Mouse (Mus musculus) spleen, postnatal 4 days (tissue): ENCODE results near the gene Ptpn1.

ENCODE experiments used
- DNase-seq, 2 experiments: peaks; one replicate each; pipeline ENCODE4 v3.0.0; 2022; ENCODE audit warnings: low spot score in 2 of 2

Ptpn1 gene

DNA sequence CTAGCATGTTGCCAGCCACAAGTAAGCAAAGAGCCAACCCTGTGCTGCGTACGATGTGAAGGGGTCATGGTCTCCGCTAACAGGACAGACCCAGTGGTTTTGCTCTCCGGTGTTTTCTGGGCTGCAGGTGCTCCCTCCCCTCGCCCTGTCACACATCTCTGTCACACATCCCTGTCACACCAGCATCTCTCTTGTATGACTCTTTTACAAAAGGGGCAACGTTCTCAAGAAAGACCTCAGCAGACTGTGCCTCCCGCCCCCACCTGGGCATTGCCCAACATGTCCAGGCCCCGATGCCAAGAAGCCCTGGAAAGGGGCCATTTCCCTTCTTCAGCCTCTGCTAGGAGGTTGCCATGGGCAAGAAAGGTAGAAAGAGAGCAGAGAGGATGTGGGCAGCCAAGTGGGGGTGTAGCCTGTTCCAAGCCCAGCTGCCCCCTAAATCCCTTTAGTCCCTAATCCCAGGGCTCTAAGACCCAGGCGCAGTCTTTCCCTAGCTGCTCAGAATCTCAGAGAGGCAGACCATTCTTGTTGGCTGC lies 10.8 kb upstream of the Ptpn1 start:
- DNase-seq: no peak

DNA sequence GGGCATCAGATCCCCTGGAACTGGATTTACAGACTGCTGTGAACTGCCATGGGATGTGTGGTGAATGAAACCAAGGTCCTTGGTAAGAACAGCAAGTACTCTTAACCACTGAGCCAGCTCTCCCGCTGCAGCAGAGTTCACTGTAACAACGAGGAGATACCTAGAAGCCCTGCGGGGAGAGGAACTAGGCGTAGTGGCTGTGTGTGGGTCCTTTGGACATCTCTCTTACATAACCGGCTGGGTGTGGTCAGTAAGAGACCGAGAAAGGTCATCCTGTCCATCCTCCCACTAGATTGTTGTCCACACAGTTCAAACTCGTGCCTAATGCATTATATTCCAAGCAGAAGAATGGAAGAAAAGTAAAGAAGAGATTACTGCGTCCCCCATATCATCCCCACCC lies 10.0 kb upstream of the Ptpn1 start:
- DNase-seq: peak in 1 of 2 experiments; percentile 22

DNA sequence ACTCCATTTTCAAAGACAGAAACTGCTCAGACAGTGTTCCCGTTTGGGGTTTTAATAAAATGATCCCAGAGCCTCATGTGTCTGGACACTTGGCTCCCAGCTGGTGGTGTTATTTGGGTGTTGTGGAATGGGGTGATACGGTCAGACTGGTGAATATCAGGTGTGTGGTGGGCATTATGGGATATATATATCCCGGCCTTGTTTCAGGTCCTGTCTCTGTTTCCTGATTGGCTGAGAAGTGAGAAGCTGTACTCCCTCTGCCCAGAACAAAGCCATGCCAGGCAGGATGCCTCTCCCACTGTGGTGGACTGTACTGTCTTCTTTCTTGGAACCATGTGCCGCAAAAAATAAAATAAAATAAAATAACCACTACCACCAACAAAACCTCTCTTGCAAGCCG lies 7.8 kb upstream of the Ptpn1 start:
- no peak for DNase-seq

DNA sequence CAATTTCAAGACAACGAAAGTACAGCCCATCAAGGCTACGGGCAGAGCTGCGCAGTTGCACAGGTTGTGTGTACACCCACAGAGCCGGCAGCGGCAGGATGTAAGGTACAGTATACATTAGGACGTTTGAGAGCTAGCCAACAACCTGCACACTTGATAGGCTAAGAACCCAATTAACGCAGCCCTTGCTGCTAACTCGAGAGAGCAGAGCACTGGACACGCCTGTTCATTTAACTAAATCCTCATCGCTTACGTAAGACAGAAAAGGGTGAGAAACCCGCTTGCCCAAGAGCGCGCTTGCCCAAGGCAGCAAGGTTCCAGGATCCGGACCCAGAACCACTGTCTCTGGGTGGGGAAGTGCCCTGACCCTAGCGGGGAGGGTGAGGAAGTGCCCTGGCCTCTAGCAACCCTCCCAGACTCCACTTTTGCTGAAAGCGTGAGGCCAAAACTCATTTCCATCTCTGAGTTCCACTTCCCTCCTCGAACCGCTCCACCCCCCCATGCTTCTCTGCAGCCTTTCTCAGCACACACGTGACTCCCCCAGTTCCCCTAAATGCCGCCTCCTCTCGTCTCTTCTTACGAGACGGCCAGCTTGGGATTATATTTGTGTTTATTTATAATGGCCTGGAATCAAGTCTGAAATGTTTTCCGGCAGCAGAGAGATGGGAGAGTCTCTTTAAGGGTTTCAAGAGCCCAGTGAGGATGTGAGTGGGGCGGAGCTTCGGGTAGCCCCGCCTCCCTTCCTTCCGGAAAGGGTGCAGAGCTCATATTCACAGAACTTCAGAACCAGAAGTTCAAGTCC lies 6.9 kb upstream of the Ptpn1 start:
- DNase-seq: peak; percentile 83 to 90

DNA sequence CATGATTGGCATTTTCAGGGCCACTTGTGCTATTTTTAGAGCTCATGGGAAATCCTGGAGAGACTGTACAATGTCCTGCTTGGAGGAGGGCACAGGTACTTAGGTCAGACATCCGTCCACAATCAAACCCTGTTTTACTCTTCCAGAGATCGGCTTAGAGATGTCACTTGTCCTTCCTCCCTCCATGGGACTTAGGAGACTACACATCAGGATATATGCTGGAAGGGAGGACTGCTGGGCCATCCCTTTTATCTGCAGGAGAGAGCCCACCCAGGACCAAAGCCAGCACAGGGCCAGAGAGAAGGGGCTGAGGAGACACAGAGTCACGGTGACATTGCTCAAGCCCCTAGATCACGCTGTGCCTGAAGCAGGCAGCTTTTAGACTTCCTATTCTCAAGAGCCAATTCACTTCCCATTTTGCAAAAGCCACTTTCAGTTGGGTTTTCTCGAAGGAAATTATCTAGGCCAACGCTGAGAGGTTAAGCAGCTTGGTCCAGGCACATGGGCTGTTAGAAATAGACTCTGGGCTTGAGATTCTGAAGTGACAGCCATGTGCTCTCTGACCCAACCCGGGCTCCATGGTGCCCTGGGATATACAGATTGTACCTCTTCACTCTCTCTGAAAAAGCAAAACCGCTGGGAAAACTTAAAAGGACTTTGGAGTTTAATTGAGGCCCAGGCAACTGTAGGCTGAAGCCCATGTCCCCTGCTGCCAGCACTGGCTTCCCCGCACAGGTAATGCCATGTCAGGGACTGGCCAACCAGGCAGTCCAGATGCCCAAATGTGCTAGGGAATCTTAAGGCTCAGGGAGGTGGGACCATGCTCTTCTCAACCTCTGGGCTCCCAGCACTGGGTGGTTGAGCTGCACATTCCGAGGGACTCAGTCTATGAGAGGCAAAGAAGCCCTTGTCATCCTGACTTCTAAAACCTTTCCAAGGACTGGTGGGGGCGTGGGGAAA lies 5.7 kb upstream of the Ptpn1 start:
- no peak for DNase-seq

DNA sequence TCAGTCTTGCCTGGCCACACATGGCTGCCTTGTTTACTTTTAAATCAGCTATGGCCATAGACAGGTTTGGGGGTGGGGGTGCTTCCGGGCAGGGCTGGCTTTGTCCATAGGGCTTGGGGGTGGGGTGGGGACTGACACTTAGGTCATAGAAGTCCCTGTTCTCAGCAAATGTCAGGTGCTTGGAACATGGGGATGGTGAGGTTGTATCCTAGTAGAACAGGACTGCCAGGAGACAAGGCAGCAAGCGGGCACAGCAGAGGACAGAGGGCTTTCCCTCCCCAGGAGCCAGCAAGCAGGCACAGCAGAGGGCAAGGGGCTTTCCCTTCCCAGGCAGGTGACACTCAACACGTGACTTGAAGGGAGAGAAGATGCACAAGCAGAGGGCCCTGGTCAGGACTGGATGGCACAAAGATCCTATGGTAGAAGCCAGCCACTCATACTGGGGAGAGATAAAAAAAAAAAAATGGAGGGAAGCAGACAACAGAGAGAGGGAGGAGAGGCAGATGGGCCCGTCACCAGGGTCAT lies 3.8 kb upstream of the Ptpn1 start:
- no peak for DNase-seq

DNA sequence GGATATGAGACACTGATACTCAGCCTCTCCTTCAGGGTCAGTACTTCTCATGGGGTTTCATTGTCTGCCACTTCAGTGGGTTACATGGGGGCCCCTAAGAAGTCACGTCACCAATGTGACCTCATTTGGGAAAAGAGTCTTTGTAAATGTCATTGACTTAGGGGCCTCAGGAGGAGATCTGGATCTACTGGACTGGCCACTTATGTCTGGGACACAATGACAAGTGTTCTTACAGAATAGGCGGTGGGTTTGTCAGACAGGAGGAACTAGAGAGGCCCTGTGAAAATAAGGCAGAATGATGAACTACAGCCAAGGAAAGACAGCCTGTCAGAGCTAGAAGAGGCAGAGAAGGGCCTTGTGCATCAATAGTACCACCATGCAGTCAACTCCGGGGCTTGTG lies 2.9 kb upstream of the Ptpn1 start:
- no peak for DNase-seq

DNA sequence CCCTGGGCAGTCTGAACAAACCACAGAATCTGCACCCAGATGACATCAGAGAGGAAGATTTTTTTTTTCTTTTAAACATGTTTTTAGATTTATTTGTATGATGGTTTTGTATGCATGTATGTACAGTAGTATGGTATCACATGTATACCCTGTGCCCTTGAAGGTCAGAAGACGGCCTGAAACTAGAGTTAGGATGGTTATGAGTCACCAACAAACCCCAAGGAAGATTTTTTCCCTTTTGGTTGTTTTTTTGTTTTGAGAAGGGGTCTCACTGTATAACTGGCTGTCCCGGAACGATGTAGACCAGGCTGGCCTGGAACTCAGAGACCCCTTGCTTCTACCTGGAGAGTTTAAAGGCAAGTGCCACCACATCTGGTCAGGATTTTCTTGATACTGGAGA lies 882 bp upstream of the Ptpn1 start:
- DNase-seq: no peak

DNA sequence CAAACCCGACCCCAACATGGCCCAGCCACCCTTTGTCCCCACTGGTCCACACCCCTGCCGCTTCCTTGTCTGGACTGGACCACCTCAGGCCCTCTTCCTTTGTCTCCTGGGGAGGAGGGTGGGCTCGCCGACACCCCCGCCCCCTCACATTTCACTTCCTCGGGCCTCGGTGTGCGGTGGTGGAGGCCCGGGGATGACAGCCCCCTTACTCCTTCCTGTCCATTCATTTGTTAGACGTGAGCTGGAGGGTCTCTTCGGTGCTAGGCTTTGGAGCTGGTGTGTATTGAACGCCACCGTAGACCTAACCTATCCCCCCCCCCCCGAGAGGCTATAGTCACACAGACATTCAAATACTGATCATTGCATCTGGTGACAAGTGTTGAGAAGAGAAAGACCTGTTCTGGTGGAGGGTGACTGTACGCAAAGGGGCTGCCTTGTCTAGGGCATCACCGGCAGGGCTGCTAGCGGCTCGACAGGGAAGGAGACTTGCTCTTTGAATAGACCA lies 922 bp downstream of the Ptpn1 start:
- no peak for DNase-seq

DNA sequence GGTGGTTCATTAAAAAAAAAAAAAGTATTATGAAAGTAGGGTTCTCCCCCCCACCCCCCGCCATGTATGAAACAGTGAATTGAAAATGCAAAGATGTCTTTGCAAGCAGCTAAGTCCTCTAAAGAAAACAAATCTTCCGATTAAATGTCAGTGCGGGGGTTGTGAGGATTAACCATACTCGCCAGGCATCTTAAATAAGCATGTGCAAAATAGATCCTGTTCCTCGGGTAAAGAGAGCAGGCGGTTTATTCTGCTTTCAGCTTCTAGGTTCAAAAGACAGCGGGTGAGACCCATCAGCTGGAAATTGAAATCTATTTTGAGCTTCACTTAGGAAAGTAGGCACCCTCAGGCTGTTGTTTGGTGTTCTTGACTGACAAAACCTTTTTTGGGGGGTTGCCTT lies 1.5 kb downstream of the Ptpn1 start:
- DNase-seq: no peak

DNA sequence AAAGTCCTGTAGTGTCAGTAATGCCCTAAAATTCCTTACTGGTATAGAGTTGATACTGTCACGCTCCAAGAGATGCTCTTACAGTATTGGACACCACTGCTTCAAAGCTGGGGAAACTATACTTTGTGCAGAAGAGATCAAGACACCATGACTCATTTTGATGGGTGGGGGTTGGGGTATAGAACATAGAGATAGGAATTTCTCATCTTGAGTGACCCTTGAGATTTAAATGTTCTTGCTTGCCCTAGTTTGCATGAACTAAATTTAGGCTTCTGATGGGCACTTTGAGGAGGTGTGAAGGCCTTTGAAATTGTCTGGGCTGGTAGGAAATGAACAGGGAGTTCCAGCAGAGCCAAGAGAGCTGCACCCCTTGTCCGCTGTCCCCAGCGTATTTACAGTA lies 4.1 kb downstream of the Ptpn1 start:
- DNase-seq: no peak

DNA sequence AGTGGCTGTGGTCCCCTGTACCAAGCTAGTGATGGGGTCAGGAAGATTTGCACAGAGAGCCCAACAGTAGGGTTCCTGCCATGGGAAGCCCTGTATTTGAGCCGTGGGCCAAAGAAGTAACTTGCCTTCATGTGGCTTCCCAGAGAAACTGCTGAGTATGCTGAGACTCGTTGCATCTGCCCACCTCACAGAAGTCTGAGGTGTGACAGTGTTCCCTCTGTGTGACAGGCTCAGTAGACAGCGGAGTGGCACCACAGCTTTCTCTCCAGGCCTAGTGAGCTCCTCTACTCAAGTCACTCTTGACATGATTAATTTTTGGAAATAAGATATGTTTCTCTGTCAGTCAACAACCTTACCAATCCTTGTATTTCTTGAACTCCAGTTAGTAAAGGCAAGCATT lies 6.9 kb downstream of the Ptpn1 start:
- no peak for DNase-seq

DNA sequence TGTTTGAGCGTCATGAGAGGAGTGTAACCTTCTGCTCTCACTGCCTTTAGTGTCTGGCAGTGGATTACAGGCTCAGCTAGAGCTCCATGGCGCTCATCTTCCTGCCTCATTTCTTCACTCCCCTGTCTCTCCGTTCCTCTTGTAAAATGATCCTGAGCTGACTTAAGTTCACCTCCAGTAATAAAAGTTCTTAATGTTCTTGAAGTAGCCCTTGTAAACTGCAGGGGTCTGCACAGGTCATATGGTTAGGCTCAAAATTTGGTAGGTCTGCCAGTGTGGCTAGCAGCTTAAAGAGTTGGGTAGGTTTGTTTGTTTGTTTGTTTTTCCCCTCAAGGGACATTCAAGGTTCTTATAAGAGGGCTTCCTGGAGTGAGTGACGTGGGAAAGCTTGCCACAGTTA lies 7.3 kb downstream of the Ptpn1 start:
- DNase-seq: no peak

DNA sequence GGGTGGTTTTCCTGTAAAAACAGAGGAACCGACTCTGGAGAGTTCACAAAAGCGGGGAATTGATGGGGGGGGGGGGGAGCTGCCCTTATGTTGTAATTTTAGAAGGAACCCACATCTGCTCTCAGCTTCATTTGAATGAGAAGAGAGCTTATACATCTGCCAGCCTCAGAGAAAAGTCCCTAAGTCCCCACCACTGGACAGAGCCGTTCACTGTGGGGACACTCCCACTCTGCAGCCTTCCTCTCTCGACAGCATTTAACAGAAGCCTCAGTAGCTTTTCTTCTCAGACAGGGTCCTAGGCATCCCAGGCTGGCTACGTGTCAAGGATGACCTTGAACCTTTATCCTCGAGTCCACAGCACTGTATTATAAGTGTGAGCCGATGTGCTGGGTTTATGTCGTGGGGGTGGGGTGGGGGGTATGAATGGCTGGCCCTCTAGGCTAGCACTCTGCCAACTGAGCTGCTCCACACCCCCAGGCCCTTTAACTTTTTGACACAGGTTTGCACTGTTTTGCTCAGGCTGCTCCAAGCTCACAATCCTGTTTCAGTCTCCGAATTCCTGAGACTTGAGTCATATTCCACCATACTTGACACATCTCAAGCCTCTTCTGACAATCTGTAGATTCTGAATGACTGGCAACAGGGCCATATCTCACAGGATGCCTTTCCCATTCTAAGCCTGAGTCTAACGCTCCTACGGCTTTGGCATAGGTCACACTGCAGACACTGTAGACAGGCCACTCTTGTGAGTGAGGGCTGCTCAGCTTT lies 8.0 kb downstream of the Ptpn1 start:
- DNase-seq: no peak

DNA sequence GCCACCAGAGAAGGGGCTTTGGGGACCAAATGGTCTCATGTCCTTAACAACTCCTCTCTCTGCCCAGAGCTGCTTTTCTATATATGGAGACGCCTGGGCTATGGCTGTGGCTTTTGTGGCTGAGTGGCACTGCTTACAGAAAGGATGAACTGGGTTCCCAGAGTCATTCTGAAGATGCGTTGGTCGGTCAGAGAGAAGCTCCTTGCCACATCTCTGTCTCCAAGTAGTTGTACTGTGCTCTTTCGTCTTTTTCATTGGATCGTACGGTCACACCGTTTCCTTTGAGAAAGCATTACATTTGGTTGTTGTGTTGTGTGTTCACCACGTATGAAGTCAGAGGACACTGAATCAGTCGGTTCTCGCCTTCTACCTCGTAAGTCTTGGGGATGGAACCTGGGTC lies 8.8 kb downstream of the Ptpn1 start:
- DNase-seq: no peak

DNA sequence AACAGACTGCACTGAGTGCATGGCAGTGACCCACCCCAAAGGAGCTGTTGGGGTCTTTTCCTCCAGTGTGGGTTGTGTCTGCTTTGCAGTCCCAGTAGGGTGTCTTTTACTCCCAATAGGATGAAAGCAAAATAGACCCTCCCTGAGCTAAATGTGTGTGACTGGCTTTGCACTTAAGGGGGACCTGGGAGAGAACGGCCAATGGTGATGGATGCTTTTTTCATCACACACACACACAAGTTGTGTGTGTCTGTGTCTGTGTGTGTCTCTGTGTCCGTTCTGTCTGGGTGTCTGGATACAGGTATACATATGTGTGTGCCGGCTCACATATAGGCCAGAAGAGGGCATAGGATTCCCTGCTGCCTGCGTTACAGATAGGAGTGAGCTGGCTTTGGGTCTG lies 9.5 kb downstream of the Ptpn1 start:
- no peak for DNase-seq

DNA sequence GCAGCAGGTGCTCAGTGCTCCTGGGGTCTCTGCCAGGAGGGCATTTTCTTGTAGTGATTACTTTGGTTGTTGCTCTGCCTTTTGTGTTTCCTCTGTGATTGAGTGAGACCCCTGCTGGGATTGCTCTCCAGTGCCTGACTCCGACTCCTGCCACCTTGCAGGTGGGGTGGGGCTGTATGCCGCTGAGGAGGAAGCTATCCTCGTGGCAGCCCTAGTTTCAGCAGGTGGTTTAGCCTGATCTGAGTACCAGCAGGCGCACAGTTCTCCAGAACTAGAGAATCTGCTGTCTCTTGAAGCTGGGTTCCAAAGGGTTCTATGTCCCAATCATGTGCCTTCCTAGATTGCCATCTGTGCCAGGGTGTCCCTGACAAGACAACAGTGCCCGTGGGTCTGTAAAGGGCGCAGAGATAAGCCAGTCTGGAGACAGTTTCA lies 9.9 kb downstream of the Ptpn1 start:
- no peak for DNase-seq

DNA sequence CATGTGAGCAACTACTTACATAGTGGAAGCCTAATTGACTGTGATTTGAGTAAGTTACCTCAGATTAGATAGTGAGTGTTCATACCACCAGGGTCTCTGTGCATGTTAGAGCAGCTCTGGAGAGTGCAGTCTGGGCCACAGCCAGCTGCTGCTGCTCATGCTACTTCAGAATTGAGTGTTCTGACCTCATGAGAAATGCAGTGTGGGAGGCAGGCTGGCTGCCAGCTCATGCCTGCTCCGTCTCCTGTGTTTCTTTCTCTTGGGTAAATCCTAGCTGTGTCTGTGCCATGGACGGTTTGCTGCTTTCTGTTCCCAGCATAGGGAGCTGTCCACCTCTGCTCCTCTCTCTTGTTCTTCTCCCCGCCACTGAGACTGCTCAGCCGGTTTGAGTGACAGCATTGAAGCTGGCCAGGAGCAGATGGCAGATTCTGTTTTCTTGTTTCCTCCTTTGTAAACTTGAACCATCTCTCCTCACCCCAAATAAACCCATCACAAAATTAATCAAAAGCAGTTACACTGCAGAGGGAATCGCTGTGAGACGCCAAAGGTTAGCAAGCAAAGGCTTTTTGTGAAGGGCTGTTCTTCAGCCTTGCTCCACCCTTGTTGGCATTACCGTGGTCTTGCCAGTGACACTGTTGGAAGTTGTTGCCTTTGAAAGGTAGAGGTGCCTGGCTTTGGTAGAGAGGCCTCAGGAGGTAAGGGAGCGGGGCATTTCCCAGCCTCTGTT lies 10.5 kb downstream of the Ptpn1 start:
- DNase-seq: no peak

DNA sequence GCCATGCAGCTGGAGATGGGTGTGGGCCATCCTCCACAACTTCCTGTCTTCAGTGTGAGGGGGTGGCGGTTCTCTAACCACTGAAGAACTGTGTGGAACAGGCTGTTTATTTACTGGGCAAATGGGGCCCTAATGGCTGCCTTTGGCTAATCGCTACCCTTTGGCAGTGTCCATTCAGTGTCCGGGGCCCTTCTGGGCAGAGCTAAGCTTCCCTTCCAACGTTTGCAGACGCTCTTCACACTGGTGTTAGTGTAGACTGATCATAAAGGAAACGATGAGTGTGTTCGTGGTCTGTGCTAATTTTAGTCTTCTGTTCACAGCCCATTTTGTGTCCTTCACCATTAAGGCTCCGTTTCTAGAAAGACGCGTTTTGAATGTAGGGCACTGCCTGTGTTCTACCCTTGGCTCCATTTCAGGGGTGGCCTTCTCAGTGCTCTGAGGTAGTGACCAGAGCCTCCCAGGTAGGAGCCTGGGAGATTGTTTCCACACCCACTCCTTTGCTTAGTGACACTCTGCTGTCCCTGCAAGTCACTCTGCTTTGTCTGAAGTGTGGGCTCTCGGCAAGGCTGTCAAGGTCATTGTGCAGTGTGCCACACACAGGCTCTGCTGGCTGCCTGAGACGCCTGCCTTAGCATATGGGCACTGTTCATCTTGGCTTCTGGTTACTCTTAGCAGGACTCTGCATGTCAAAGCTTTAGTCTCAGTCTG lies 11.2 kb downstream of the Ptpn1 start:
- DNase-seq: peak; percentile 59 to 76

DNA sequence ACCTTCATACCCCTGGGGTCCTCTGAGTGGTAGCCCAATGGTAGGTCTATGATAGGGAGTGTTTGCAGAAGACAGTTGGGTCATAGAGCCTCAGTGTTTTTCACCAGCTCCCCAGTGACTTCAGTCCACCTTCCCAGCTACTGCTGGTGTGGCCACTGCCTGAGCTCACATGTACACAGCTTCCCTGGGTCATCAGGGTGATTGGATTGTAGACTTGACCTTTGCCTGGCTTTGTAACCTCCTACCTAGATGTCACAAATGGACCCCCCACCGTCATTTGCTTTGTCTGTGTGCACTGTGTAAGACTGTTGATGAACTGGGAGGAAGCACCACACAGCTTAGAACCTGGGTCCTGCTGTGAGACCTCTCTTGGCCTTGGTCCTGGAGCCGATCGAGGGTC lies 12.3 kb downstream of the Ptpn1 start:
- no peak for DNase-seq
